Mouse (Mus musculus) lung, adult 2 months (tissue): ENCODE measurements at regions not wholly inside any gene's neighbourhood (a gene's known extent, or its start where the extent isn't known, plus 50 kb on each side); places are given as distances from the start of the nearest gene placed in this dataset.

Experiments used
- CTCF ChIP-seq: fragments of 200-500 bp; IDR thresholded peaks from 2 replicates; pipeline ENCODE4 v1.5.1; 2011; ENCODE audit warnings: mild to moderate bottlenecking, low read length, control low read depth; ENCODE audit not compliant: insufficient read depth
- POLR2A ChIP-seq: fragments of 200-500 bp; IDR thresholded peaks from 2 replicates; pipeline ENCODE4 v1.6.1; 2011; ENCODE audit warnings: low read depth, mild to moderate bottlenecking, control low read depth, low read length, borderline replicate concordance; ENCODE audit errors: extremely low read depth

DNA sequence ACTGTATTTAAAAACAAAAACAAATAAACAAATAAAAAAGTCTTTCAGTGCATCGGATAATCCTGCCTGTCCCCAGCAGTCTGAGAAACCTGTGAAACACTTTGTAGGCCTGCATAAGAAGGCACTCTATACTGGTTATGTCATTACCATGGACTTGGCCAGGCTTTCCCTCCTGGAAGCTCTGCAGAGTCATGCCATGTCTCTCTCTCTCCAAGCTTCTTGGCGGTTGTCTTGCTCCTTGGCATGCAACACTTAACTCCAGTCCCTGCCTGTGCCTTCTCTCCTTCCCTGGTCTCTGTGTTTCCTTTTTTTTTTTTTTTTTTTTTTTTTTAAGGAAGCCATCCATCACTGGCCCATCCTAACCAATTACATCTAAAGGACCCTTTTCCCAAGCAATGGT is 458.7 kb upstream of the Cdh11 start:
- no peak for TF ChIP-seq CTCF
- no peak for TF ChIP-seq POLR2A
